Mouse (Mus musculus) megakaryocyte, embryonic 14.5 days (primary cell): ENCODE data around the gene Tcl1b1. TPM values are rescaled to one million over a fixed set of nuclear protein-coding genes. Genes with fewer than 3 reads are reported as not detected.
"Not testable (repeated sequence)": the region's sequence is repeated elsewhere in the genome, so short reads cannot be mapped to it uniquely, and the experiment has no call there.

Experiments used
- H3K27me3 ChIP-seq: replicated peaks from 2 replicates; pipeline ENCODE3; 2012; ENCODE audit warnings: inconsistent platforms
- H3K36me3 ChIP-seq: replicated peaks from 2 replicates; pipeline ENCODE3; 2012; ENCODE audit warnings: low read length, inconsistent platforms, mixed read lengths
- H3K4me1 ChIP-seq: 2 replicates; pipeline ENCODE4 v1.6.1; 2012; ENCODE audit warnings: inconsistent platforms
- H3K4me3 ChIP-seq: replicated peaks from 2 replicates; pipeline ENCODE3; 2012; ENCODE audit warnings: moderate library complexity, mild to moderate bottlenecking, inconsistent platforms
- H3K9me3 ChIP-seq: 2 replicates; pipeline ENCODE4 v1.6.1; 2012; ENCODE audit warnings: inconsistent platforms
- FLI1 ChIP-seq: IDR thresholded peaks from 2 replicates; pipeline ENCODE4 v1.6.1; 2012; ENCODE audit warnings: low read length, inconsistent platforms, mixed read lengths
- GATA1 ChIP-seq: IDR thresholded peaks from 3 replicates; pipeline ENCODE4 v1.6.1; 2012; ENCODE audit warnings: mixed read lengths, low read length, inconsistent platforms, borderline replicate concordance
- polyA plus RNA-seq: library from polyadenylated mRNA; stranded (reverse); fragments of >175 nt; gene quantifications from 2 replicates; pipeline ENCODE4 v1.2.3, GENCODE M21; 2012; ENCODE audit warnings: low replicate concordance; ENCODE audit not compliant: insufficient read depth

Gene Tcl1b1
- polyA plus RNA-seq, 1 experiment, result not detected

GRCm38 (mm10) chr12:105143096-105143495, 16.4 kb upstream of the Tcl1b1 start:
- Histone ChIP-seq H3K36me3 (no peaks in the 10 kb centered on the region), H3K4me1 (no peaks in the 10 kb centered on the region), H3K4me3 (no peak overlapping the region), H3K27me3 (no peaks in the 10 kb centered on the region), H3K9me3 (peaks cover 19% of the 10 kb centered on the region)
- TF ChIP-seq FLI1, result no peak
- no peak for TF ChIP-seq GATA1

- not testable (repeated sequence) for H3K4me1 ChIP-seq, H3K27me3 ChIP-seq, H3K4me3 ChIP-seq, H3K36me3 ChIP-seq
- H3K9me3 ChIP-seq, result peaks cover 19% of the 10 kb centered on the region
Observed at GRCm38 (mm10) chr12:105144928-105145327, 14.6 kb upstream of the Tcl1b1 start.

GRCm38 (mm10) chr12:105145714-105146113, 13.8 kb upstream of the Tcl1b1 start, which contains the start of gene Tcl1b2:
Gene Tcl1b2, plus strand, starts transcription at chr12:105146014.
- H3K9me3 ChIP-seq, result peaks cover 23% of the 10 kb centered on the region
- no peaks in the 10 kb centered on the region for H3K4me1 ChIP-seq
- H3K27me3 ChIP-seq, result no peaks in the 10 kb centered on the region
- H3K36me3 ChIP-seq, result no peaks in the 10 kb centered on the region
- TF ChIP-seq FLI1, result no peak
- TF ChIP-seq GATA1, result no peak
- no peak within 1 kb of the TSS for H3K4me3 ChIP-seq

GRCm38 (mm10) chr12:105155286-105155685, 4.2 kb upstream of the Tcl1b1 start:
- H3K4me1 ChIP-seq, H3K4me3 ChIP-seq, H3K27me3 ChIP-seq, H3K36me3 ChIP-seq: not testable (repeated sequence)
- peaks cover 29% of the 10 kb centered on the region for H3K9me3 ChIP-seq

- peaks cover 3% of the 10 kb centered on the region for H3K9me3 ChIP-seq
- TF ChIP-seq GATA1 (no peak), FLI1 (no peak)
- no peaks in the 10 kb centered on the region for H3K36me3 ChIP-seq
- no peaks in the 10 kb centered on the region for H3K4me1 ChIP-seq
- peaks cover 1% of the 10 kb centered on the region for H3K27me3 ChIP-seq
- no peak overlapping the region for H3K4me3 ChIP-seq
Observed at GRCm38 (mm10) chr12:105158842-105159241, 648 bp upstream of the Tcl1b1 start.

GRCm38 (mm10) chr12:105166734-105167133, 7.2 kb downstream of the Tcl1b1 start:
- TF ChIP-seq FLI1, result no peak
- TF ChIP-seq GATA1, result no peak
- peaks cover 3% of the 10 kb centered on the region for H3K27me3 ChIP-seq

GRCm38 (mm10) chr12:105173366-105173765, 13.9 kb downstream of the Tcl1b1 start:
- Histone ChIP-seq H3K9me3 (no peaks in the 10 kb centered on the region), H3K27me3 (no peaks in the 10 kb centered on the region), H3K4me3 (no peak overlapping the region), H3K36me3 (no peaks in the 10 kb centered on the region), H3K4me1 (no peaks in the 10 kb centered on the region)
- no peak for TF ChIP-seq GATA1

More at GRCm38 (mm10) chr12:105166734-105167133, 7.2 kb downstream of the Tcl1b1 start:
- H3K4me1 ChIP-seq, result no peaks in the 10 kb centered on the region
- no peaks in the 10 kb centered on the region for H3K36me3 ChIP-seq
- peaks cover 8% of the 10 kb centered on the region for H3K9me3 ChIP-seq
- no peak overlapping the region for H3K4me3 ChIP-seq

- not testable (repeated sequence) for H3K4me1 ChIP-seq, H3K9me3 ChIP-seq, H3K4me3 ChIP-seq, H3K27me3 ChIP-seq, H3K36me3 ChIP-seq
Observed at GRCm38 (mm10) chr12:105174318-105174717, 14.8 kb downstream of the Tcl1b1 start.

GRCm38 (mm10) chr12:105176044-105176443, 16.6 kb downstream of the Tcl1b1 start, which contains the start of gene Tcl1b5:
Gene Tcl1b5, plus strand, starts transcription at chr12:105176344.
- H3K9me3 ChIP-seq, H3K4me1 ChIP-seq, H3K36me3 ChIP-seq, H3K4me3 ChIP-seq, H3K27me3 ChIP-seq: not testable (repeated sequence)

GRCm38 (mm10) chr12:105181040-105181644, 21.7 kb downstream of the Tcl1b1 start:
- not testable (repeated sequence) for H3K27me3 ChIP-seq, H3K4me3 ChIP-seq, H3K36me3 ChIP-seq, H3K9me3 ChIP-seq, H3K4me1 ChIP-seq

- not testable (repeated sequence) for H3K9me3 ChIP-seq, H3K4me3 ChIP-seq, H3K4me1 ChIP-seq, H3K36me3 ChIP-seq, H3K27me3 ChIP-seq
Observed at GRCm38 (mm10) chr12:105188980-105189379, 29.5 kb downstream of the Tcl1b1 start.

- H3K27me3 ChIP-seq, H3K4me3 ChIP-seq, H3K4me1 ChIP-seq, H3K36me3 ChIP-seq, H3K9me3 ChIP-seq: not testable (repeated sequence)
Observed at GRCm38 (mm10) chr12:105190743-105191142, 31.3 kb downstream of the Tcl1b1 start, which contains the start of gene Tcl1b3. Gene Tcl1b3, plus strand, starts transcription at chr12:105191043.

GRCm38 (mm10) chr12:105199684-105200497, 40.4 kb downstream of the Tcl1b1 start:
- not testable (repeated sequence) for H3K36me3 ChIP-seq

GRCm38 (mm10) chr12:105201657-105202056, 42.2 kb downstream of the Tcl1b1 start, which contains the start of gene Tcl1b4:
Gene Tcl1b4, plus strand, starts transcription at chr12:105201957.
- H3K4me1 ChIP-seq, H3K4me3 ChIP-seq, H3K36me3 ChIP-seq, H3K27me3 ChIP-seq, H3K9me3 ChIP-seq: not testable (repeated sequence)

More at GRCm38 (mm10) chr12:105199684-105200497, 40.4 kb downstream of the Tcl1b1 start:
- H3K4me3 ChIP-seq, H3K9me3 ChIP-seq, H3K27me3 ChIP-seq, H3K4me1 ChIP-seq: not testable (repeated sequence)
